Mouse (Mus musculus) c-Kit-negative CD71-positive TER-119-positive erythroid progenitor cells, embryonic 14.5 days (primary cell): ENCODE data around the gene Ric8b.

ENCODE experiments used
- DNase-seq: peaks from one replicate; pipeline ENCODE4 v3.0.0-alpha.2; 2013; ENCODE audit warnings: low read depth, low spot score

Ric8b gene

DNA sequence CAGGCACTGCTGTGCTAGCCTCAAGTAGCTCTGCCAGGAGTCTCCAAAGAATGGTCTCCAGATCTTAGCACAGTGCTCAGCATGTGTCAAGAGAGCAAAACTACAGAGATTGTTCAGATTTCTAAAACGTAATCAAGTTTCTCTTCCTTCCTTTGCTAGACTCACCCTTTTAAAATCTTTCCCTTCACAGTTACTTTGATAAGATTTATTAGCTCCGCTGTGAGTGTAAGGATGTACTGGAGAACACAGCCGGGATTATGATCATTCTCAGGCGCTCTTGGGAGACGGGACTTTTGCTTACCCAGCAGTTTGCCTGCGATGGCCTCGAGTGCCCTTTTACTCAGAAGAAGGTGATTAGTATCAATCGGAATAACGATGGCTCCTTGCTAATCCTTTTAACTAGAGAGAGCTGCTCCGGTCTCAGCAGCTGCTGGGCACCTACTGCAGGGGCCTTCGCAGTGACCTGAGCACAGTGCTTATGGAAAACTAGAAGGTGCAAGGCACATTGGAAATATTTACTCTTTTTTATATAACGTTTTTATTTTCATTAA is 43.0 kb downstream of the Ric8b start:
- DNase-seq: no peak

DNA sequence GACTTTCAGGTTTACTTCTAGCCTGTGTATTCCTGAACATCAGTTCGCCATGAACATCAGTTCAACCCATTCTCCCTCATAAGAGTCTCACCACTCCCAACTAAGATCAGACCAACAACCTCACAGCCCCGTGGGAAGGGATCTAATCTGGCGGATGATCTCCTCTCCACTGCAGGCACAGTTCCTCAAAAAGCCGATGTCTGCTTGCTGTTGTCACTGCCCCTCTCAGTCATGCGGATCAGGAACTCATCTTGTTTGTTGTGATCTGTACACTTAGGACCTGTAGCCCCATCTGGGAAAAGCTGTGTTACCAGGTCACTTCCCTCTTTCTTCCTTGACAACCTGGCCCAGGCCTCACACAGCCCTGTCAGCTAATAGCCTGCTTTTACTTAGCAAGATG is 45.7 kb downstream of the Ric8b start:
- DNase-seq: no peak

GRCm38 (mm10) chr10:84963726-84964125 is 46.3 kb downstream of the Ric8b start:
- no peak for DNase-seq

DNA sequence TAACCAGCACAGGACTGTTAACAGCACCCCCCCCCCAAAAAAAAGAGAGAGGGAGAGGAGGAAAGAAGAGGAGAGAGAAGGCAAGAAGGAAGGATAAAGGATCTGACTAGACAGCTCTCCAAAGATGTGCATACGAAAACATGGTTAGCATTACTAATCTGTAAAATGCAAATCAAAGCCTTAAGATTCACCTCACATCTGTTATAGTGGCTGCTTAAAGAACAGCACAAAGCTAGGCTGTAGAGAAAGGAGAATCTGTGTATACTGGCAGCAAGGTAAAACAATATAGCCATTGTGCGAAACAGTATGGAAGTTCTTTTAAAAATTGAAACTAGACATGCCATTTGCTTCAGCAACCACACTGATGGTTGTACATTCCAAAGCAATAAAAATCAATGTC is 49.1 kb downstream of the Ric8b start:
- no peak for DNase-seq

GRCm38 (mm10) chr10:84967645-84968044 is 50.2 kb downstream of the Ric8b start:
- DNase-seq: no peak

DNA sequence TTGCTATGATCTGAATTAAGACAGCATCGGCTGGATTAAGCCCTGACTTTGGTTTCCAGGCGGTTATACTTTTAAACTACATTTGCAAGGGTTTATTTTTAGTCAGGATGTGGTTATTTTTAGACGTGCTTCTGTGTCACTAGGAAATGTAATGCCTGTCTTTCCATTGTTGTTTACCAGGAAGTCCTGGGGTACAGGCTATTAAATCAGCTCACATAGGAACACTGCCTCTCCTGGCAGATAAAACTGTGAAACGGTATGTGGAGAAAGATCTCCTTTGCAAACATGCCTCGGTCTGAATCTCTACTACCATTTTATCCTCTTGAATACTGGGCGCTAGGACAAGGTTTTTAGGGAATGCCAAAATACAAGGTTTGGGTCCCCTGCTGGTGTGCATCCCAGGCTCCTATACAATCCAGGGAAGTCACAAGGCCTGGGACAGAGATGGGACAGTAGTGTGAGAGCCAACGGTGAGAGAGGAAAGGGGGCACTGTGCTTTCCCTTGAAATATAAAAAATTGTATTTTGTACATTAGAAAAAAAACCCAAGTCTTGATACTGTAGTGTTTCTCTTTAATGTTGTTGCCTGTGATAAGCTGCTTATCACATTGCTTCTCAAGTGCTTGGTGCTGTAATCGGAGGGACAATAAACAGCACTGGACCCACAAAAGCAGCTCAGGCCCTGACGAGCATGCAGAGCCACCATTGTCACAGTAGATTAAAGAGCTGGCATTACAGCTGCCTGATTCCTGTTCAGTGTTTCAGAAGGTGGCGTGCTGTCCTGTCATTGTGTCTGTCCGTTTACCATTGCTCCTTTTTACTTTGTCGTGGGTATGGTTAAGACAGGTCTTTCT is 51.7 kb downstream of the Ric8b start:
- DNase-seq: no peak

DNA sequence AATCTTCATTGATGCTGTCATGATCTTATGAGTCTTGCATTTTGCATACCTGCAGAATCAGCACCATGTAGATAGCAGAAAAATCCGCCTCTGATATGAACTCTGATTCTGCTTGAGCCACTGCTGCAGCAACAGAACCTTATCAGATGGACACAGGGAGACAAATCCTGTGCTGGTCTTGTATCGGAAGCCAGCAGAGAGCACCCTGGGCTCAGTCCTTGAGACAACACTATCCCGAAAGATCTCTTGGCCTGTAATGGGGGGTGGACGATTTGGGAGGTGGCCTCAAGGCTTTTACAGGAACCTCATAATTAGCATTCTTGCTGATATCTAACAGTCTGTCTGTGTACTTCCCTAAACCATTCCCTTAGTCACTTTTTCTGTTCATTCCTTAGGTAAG is 57.8 kb downstream of the Ric8b start:
- DNase-seq: no peak

DNA sequence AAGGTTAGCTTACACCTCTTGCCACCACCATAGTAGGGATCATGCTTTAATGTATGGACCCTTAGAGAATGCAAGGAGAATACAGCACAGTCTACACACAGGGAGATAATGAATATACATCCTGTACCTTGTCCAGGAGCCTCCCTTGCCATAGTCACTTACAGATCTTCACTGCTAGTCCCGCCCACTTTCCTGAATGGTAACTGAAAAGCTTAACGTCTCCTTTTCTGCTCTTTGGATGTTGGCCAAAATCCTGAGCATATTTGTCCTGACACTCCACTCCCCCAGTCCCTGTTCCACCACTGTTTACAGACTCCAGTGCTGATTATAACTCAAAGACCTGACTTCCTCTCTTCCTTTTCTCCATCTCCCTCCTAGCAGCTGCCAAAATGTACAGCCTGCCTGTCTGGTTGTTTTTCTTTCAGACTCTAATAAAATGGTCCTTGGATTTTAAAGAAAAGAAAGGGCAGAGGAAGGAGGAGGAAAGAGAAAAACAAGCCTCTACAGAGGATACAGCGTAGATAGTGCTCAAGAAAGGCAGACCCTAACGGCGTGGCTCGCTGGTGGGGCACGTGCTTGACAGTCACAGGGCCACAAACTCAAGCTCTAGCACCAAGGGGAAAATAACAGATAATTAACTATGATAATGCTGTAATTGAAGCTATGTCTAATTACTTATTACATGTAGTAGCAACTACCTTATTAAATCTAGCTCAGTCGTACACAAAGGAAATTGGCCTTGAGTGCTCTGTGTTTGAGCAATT is 59.4 kb downstream of the Ric8b start:
- DNase-seq: no peak

DNA sequence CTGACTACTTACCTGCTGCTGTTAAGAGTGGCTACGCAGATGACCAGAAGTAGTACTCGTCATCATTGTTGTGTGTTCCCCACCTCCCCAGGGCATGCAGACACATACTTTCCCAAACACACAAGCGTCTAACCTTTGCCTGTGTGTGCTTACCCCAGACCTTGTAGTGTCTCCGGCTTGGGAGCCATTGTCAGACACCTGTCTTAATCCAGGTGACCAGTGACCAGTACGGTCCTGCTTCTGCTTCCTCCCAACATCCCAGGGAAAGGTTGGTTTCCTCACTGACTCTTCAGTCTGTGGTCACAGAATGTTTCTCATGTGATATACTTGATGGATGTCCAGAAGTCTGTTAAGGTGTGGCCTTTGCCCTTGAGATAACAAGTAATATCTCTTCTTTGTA is 62.9 kb downstream of the Ric8b start:
- DNase-seq: no peak

GRCm38 (mm10) chr10:84981441-84981840 is 64.0 kb downstream of the Ric8b start:
- DNase-seq: no peak

DNA sequence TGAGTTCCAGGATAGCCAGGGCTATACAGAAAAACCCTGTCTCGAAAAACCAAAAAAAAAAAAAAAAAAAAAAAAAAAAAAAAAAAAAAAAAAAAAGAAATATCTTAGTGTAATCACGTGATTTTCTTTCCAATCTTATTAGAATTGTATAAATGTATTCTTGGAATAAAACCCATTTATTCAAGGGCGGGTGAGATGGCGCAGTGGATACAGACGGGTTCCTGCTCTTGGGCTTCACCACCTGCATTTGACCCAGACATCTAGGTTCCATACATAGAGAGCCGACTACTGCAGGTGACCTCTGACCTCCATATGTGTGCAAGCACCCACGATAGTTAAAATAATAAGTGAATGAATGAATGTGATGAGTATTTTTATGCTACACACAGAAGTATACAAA is 65.3 kb downstream of the Ric8b start:
- DNase-seq: no peak

DNA sequence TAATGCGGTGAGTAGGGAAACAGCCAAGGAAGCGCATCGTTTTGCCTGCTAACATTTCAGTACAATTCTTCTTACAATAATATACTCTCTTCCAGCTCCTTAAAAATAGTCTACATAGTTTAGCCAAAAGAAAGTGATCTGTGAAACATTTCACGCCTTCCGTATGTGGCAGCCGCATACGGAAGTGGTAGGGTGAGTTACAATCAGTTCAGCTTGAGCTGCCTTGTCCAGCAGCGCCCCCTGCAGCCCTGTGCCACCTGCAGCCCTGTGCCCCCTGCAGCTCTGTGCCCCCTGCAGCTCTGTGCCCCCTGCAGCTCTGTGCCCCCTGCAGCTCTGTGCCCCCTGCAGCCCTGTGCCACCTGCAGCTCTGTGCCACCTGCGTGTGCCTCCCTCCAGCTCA is 68.5 kb downstream of the Ric8b start:
- no peak for DNase-seq

- no peak for DNase-seq
These were observed 70.2 kb downstream of the Ric8b start for GRCm38 (mm10) chr10:84987666-84988065.

DNA sequence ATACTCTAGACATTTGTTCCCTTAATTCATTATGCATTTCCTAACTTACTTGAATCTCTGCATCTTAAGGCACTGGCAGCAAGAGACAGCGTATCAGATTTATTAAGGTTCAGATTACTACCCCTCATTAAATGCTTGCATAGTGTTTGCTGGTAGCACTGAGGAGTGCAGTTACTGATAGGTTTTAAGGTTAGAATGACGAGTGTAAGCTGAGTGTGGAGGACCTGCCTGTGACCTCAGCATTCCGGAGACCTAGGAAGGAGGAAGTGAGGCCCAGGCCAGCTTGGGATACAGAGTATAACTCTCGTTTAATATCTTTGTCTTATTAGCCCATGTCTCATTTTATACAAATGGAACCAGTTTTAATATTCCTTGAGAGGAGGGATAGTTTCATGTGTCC is 71.2 kb downstream of the Ric8b start:
- no peak for DNase-seq

DNA sequence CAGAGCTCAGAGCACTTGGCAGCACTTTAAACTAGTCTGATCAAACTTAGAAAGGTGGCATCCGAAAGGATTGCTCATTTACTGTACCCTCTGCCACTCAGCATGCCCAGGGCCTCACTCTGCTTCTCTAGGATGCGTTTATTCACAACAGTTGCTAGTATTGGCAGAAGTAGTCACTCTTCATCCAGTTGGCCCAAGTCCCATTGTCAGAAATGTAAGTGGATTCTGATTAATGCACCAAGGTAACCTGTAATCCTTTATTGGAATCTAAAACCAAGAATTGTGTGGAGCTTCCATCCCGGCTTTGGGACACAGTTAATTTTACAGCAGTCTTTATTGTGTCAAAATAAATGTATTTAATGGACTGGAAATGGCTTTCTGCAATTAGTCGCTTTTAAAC is 76.9 kb downstream of the Ric8b start:
- no peak for DNase-seq

- no peak for DNase-seq
These were observed 77.6 kb downstream of the Ric8b start for GRCm38 (mm10) chr10:84994971-84995370.

DNA sequence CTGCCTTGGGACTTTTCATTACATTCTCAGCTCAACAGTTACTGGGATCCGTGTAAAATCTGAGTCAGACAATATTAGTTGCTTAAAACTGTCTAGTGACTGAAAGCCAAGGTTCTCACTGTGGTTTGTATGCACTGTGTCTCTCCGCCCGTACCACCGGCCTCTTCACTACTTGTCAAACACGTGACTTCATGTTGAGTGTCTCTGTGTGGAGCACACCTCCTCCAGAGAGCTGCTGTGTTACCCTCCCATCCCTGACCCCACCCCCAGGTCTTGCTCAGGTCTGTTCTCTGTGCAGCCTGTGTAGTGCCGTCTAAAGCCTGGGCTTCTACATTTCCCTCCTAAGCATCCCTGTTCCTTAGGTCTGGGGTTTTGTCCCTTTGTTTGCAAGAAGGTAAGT is 79.0 kb downstream of the Ric8b start:
- DNase-seq: no peak

- no peak for DNase-seq
These were observed 80.3 kb downstream of the Ric8b start for GRCm38 (mm10) chr10:84997571-84998224.

DNA sequence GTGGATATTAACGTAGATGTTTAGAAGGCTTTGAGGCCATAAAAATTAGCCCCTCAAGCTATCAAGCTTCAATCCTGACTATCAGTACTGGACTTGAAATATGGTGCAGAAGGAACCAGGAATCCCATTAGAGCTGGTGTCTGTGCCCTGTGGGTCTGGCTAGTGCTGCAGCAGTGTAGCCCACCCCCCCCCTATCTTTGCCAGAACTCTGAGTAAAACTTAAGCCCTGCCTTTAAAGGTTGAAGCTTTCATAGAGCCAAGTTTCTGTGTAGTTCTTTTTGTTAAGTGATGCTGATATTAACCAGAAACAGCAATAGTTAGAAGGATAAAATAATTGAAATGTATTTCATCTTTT is 80.8 kb downstream of the Ric8b start:
- no peak for DNase-seq

GRCm38 (mm10) chr10:85001920-85002319 is 84.5 kb downstream of the Ric8b start:
- DNase-seq: no peak

GRCm38 (mm10) chr10:85003190-85004026 is 86.0 kb downstream of the Ric8b start:
- no peak for DNase-seq
